Mouse (Mus musculus) midbrain, embryonic 12.5 days (tissue): ENCODE results near the gene Grik4. TPM values are rescaled to one million over a fixed set of nuclear protein-coding genes. Genes with fewer than 3 reads are reported as not detected.

ENCODE experiments used
- ATAC-seq: fragments of 200-750 bp; cut with Nextera tagmentation; 2 replicates; pipeline ENCODE4 v1.8.0; 2017; ENCODE audit warnings: low read depth, moderate TSS enrichment, moderate library complexity; ENCODE audit not compliant: low FRiP score
- H3K27ac ChIP-seq: fragments of 300-500 bp; sonication (generic); replicated peaks from 2 replicates; pipeline ENCODE4 v1.5.1; 2016; ENCODE audit warnings: mild to moderate bottlenecking
- H3K27me3 ChIP-seq: fragments of 300-500 bp; sonication (generic); 2 replicates; pipeline ENCODE4 v1.6.1; 2016; ENCODE audit warnings: mild to moderate bottlenecking
- H3K36me3 ChIP-seq: fragments of 300-500 bp; sonication (generic); 2 replicates; pipeline ENCODE4 v1.6.1; 2016
- H3K4me1 ChIP-seq: fragments of 300-500 bp; sonication (generic); 2 replicates; pipeline ENCODE4 v1.6.1; 2016
- H3K4me2 ChIP-seq: fragments of 300-500 bp; sonication (generic); replicated peaks from 2 replicates; pipeline ENCODE4 v1.6.1; 2016; ENCODE audit warnings: mild to moderate bottlenecking, moderate library complexity
- H3K4me3 ChIP-seq: fragments of 300-500 bp; sonication (generic); 2 replicates; pipeline ENCODE4 v1.5.1; 2016; ENCODE audit warnings: mild to moderate bottlenecking
- H3K9ac ChIP-seq: fragments of 300-500 bp; sonication (generic); replicated peaks from 2 replicates; pipeline ENCODE4 v1.6.1; 2016; ENCODE audit warnings: mild to moderate bottlenecking, moderate library complexity
- H3K9me3 ChIP-seq: fragments of 300-500 bp; sonication (generic); 2 replicates; pipeline ENCODE4 v1.6.1; 2016; ENCODE audit warnings: mild to moderate bottlenecking
- WGBS: fragments of 180-500 bp; shearing (Covaris S2); methylation state at CpG from one replicate; pipeline ENCODE4 v1.1.7; 2016; 5-methylcytosine and 5-hydroxymethylcytosine counted together
- polyA plus RNA-seq: library from polyadenylated mRNA; unstranded; fragments of >200 nt; fragmentation: Nextera tagmentation; extraction: Ambion mirVana; gene quantifications from 2 replicates; pipeline ENCODE4 v1.2.1, GENCODE M21; 2016

The Grik4 gene
- polyA plus RNA-seq, 1 experiment from 2014 or later, result 3.6 TPM

- Histone ChIP-seq H3K27ac (no peak overlapping the region), H3K4me2 (no peak overlapping the region)
Observed at GRCm38 (mm10) chr9:42686104-42686503, 258.2 kb downstream of the Grik4 start.

GRCm38 (mm10) chr9:42674017-42674412 is 270.3 kb downstream of the Grik4 start:
- Histone ChIP-seq H3K4me1 (peaks cover 29% of the 10 kb centered on the region), H3K9ac (no peak overlapping the region), H3K27me3 (no peaks in the 10 kb centered on the region), H3K4me3 (no peak overlapping the region), H3K27ac (no peak overlapping the region), H3K36me3 (no peaks in the 10 kb centered on the region), H3K9me3 (no peaks in the 10 kb centered on the region), H3K4me2 (no peak overlapping the region)
- no peak for ATAC-seq
- WGBS, result 88% methylated on average over 5 of the region's 5 CpGs

More at GRCm38 (mm10) chr9:42686104-42686503, 258.2 kb downstream of the Grik4 start:
- no peaks in the 10 kb centered on the region for H3K36me3 ChIP-seq
- no peak overlapping the region for H3K4me3 ChIP-seq
- H3K27me3 ChIP-seq, result no peaks in the 10 kb centered on the region
- WGBS, result 85% methylated on average over 5 of the region's 5 CpGs
- no peaks in the 10 kb centered on the region for H3K9me3 ChIP-seq
- H3K9ac ChIP-seq, result no peak overlapping the region
- no peak for ATAC-seq
- no peaks in the 10 kb centered on the region for H3K4me1 ChIP-seq

- Histone ChIP-seq H3K4me2 (no peak overlapping the region), H3K9me3 (no peaks in the 10 kb centered on the region), H3K4me1 (peaks cover 29% of the 10 kb centered on the region), H3K36me3 (no peaks in the 10 kb centered on the region), H3K4me3 (no peak overlapping the region), H3K27me3 (no peaks in the 10 kb centered on the region), H3K9ac (no peak overlapping the region), H3K27ac (peak overlapping the region; percentile 72)
- peak; percentile 71 for ATAC-seq
- 67% methylated on average over 12 of the region's 12 CpGs for WGBS
Observed at GRCm38 (mm10) chr9:42673385-42674016, 270.8 kb downstream of the Grik4 start.

- H3K9ac ChIP-seq, result no peak overlapping the region
- 76% methylated on average over 8 of the region's 8 CpGs for WGBS
- H3K27me3 ChIP-seq, result no peaks in the 10 kb centered on the region
- H3K4me2 ChIP-seq, result no peak overlapping the region
- no peak overlapping the region for H3K4me3 ChIP-seq
- ATAC-seq, result no peak
- H3K36me3 ChIP-seq, result no peaks in the 10 kb centered on the region
- H3K9me3 ChIP-seq, result no peaks in the 10 kb centered on the region
- peak overlapping the region; percentile 72 for H3K27ac ChIP-seq
- peaks cover 29% of the 10 kb centered on the region for H3K4me1 ChIP-seq
Observed at GRCm38 (mm10) chr9:42672982-42673381, 271.3 kb downstream of the Grik4 start.

GRCm38 (mm10) chr9:42670619-42671018 is 273.7 kb downstream of the Grik4 start:
- Histone ChIP-seq H3K4me1 (peaks cover 29% of the 10 kb centered on the region), H3K4me2 (no peak overlapping the region), H3K27me3 (no peaks in the 10 kb centered on the region), H3K27ac (no peak overlapping the region), H3K9me3 (no peaks in the 10 kb centered on the region), H3K9ac (no peak overlapping the region), H3K4me3 (no peak overlapping the region), H3K36me3 (no peaks in the 10 kb centered on the region)
- WGBS, result 55% methylated on average over 2 of the region's 2 CpGs
- ATAC-seq, result no peak

GRCm38 (mm10) chr9:42661481-42661880 is 282.8 kb downstream of the Grik4 start:
- H3K4me1 ChIP-seq, result peaks cover 10% of the 10 kb centered on the region
- H3K4me2 ChIP-seq, result no peak overlapping the region
- 0 out of 2 replicates have a peak, but pooled peaks cover 2% of the 10 kb centered on the region for H3K9me3 ChIP-seq
- WGBS, result 62% methylated on average over 1 of the region's 1 CpGs
- H3K9ac ChIP-seq, result no peak overlapping the region
- ATAC-seq, result no peak
- no peak overlapping the region for H3K4me3 ChIP-seq
- H3K36me3 ChIP-seq, result no peaks in the 10 kb centered on the region
- no peak overlapping the region for H3K27ac ChIP-seq
- no peaks in the 10 kb centered on the region for H3K27me3 ChIP-seq

GRCm38 (mm10) chr9:42652756-42653155 is 291.5 kb downstream of the Grik4 start:
- 77% methylated on average over 2 of the region's 2 CpGs for WGBS
- Histone ChIP-seq H3K4me3 (no peak overlapping the region), H3K27ac (no peak overlapping the region), H3K4me1 (peaks cover 29% of the 10 kb centered on the region), H3K9me3 (no peaks in the 10 kb centered on the region), H3K36me3 (no peaks in the 10 kb centered on the region), H3K27me3 (no peaks in the 10 kb centered on the region), H3K4me2 (no peak overlapping the region), H3K9ac (no peak overlapping the region)
- ATAC-seq, result no peak

GRCm38 (mm10) chr9:42652309-42652708 is 292.0 kb downstream of the Grik4 start:
- Histone ChIP-seq H3K9me3 (no peaks in the 10 kb centered on the region), H3K4me3 (no peak overlapping the region), H3K27me3 (no peaks in the 10 kb centered on the region), H3K36me3 (no peaks in the 10 kb centered on the region), H3K4me2 (no peak overlapping the region), H3K27ac (no peak overlapping the region), H3K4me1 (peaks cover 28% of the 10 kb centered on the region), H3K9ac (no peak overlapping the region)
- 44% methylated on average over 4 of the region's 4 CpGs for WGBS
- 0 out of 2 replicates have a peak, but pooled peaks have one; percentile 2 for ATAC-seq

- Histone ChIP-seq H3K9me3 (no peaks in the 10 kb centered on the region), H3K9ac (no peak overlapping the region), H3K4me3 (no peak overlapping the region), H3K27me3 (no peaks in the 10 kb centered on the region), H3K27ac (no peak overlapping the region), H3K36me3 (no peaks in the 10 kb centered on the region), H3K4me2 (no peak overlapping the region), H3K4me1 (peaks cover 31% of the 10 kb centered on the region)
- 64% methylated on average over 5 of the region's 5 CpGs for WGBS
- no peak for ATAC-seq
Observed at GRCm38 (mm10) chr9:42649872-42650271, 294.4 kb downstream of the Grik4 start.

GRCm38 (mm10) chr9:42648051-42648450 is 296.2 kb downstream of the Grik4 start:
- Histone ChIP-seq H3K4me2 (no peak overlapping the region), H3K9me3 (no peaks in the 10 kb centered on the region), H3K9ac (no peak overlapping the region), H3K27me3 (no peaks in the 10 kb centered on the region), H3K36me3 (no peaks in the 10 kb centered on the region), H3K4me1 (peaks cover 33% of the 10 kb centered on the region), H3K27ac (no peak overlapping the region), H3K4me3 (no peak overlapping the region)
- WGBS, result 85% methylated on average over 3 of the region's 3 CpGs
- ATAC-seq, result no peak

GRCm38 (mm10) chr9:42647596-42647995 is 296.7 kb downstream of the Grik4 start:
- 76% methylated on average over 3 of the region's 3 CpGs for WGBS
- H3K9me3 ChIP-seq, result no peaks in the 10 kb centered on the region
- H3K4me2 ChIP-seq, result no peak overlapping the region
- H3K27ac ChIP-seq, result no peak overlapping the region
- no peak overlapping the region for H3K4me3 ChIP-seq
- peaks cover 34% of the 10 kb centered on the region for H3K4me1 ChIP-seq
- ATAC-seq, result no peak
- no peaks in the 10 kb centered on the region for H3K36me3 ChIP-seq
- no peak overlapping the region for H3K9ac ChIP-seq
- H3K27me3 ChIP-seq, result no peaks in the 10 kb centered on the region

GRCm38 (mm10) chr9:42646821-42647220 is 297.5 kb downstream of the Grik4 start:
- H3K9me3 ChIP-seq, result no peaks in the 10 kb centered on the region
- peaks cover 33% of the 10 kb centered on the region for H3K4me1 ChIP-seq
- H3K27me3 ChIP-seq, result no peaks in the 10 kb centered on the region
- H3K9ac ChIP-seq, result no peak overlapping the region
- H3K27ac ChIP-seq, result no peak overlapping the region
- no peak for ATAC-seq
- no peak overlapping the region for H3K4me2 ChIP-seq
- no peaks in the 10 kb centered on the region for H3K36me3 ChIP-seq
- H3K4me3 ChIP-seq, result no peak overlapping the region
- WGBS, result 76% methylated on average over 10 of the region's 10 CpGs

GRCm38 (mm10) chr9:42645161-42645560 is 299.1 kb downstream of the Grik4 start:
- Histone ChIP-seq H3K9ac (no peak overlapping the region), H3K9me3 (no peaks in the 10 kb centered on the region), H3K27me3 (no peaks in the 10 kb centered on the region), H3K4me3 (no peak overlapping the region), H3K27ac (no peak overlapping the region), H3K36me3 (no peaks in the 10 kb centered on the region), H3K4me2 (no peak overlapping the region), H3K4me1 (peaks cover 25% of the 10 kb centered on the region)
- 84% methylated on average over 5 of the region's 5 CpGs for WGBS
- ATAC-seq, result no peak
